Mouse (Mus musculus): ENCODE measurements at regions not wholly inside any gene's neighbourhood (a gene's known extent, or its start where the extent isn't known, plus 50 kb on each side); places are given as distances from the start of the nearest gene placed in this dataset.

GRCm38 (mm10) chr12:92926942-92927341, 1078.0 kb upstream of the Sel1l start:
- no peak for TF ChIP-seq EP300 (IDR thresholded peaks at IDR 0.05; ENCODE audit: low read depth)
- no peak for TF ChIP-seq CTCF (IDR thresholded peaks at IDR 0.05; ENCODE audit: low read depth)
